Mouse (Mus musculus) ES-E14 (cell line): ENCODE measurements at regions not wholly inside any gene's neighbourhood (a gene's known extent, or its start where the extent isn't known, plus 50 kb on each side); places are given as distances from the start of the nearest gene placed in this dataset.

Source experiments
- ZC3H11A ChIP-seq: IDR thresholded peaks from 2 replicates; pipeline ENCODE4 v1.6.1; 2012; ENCODE audit warnings: low read depth, mild to moderate bottlenecking, inconsistent platforms, low read length, borderline replicate concordance
- ZNF384 ChIP-seq: IDR thresholded peaks from 2 replicates; pipeline ENCODE4 v1.6.1; 2012; ENCODE audit warnings: low read depth, low read length, inconsistent platforms

DNA sequence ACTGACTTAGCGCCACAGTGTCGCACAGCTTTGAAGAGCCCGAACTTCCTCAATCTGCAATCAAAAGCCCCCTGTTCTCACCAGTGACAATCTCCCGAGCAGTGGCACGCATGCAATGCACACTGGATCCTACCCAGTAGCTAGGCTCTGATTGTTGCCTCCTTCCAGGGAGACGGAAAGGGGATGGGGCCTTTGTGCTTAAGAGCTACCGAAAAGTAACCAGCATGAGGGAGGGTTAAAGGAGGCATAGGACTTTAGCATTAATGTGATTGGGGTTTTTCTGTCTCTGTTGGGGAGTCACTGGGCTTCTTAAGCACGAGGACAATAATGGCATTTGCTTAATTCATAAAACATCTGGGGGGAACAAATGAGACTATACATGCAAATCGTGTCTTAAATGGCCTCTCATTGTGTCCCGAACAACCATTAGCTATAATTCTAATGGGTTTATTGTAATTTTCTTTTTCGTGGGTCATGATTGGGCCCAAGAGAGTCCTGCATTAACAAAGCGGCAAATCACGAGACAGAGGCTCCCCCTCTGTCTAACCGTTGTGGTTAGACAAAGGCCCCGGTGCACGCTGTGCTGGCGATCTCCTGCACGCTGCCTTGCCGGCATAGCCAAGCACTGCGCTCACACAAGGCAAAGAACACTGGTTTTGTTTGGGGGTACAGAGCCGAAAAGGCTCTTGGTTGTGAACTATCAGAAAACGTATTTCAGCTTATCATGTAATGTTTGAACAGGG, 223.2 kb downstream of the Dact1 start:
- TF ChIP-seq ZNF384 (no peak), ZC3H11A (no peak)
